Mouse (Mus musculus): ENCODE data around the gene Atp2a3.

Gene Atp2a3

GRCm38 (mm10) chr11:72954216-72954615 lies 6.8 kb upstream of the Atp2a3 start:
- DNase-seq (ENCODE audit: low read depth, low spot score) = no peak

- no peak for DNase-seq (ENCODE audit: low read depth, low spot score)
Measured at GRCm38 (mm10) chr11:72955339-72955974, 5.5 kb upstream of the Atp2a3 start.

- DNase-seq (ENCODE audit: low read depth, low spot score) = no peak
Measured at GRCm38 (mm10) chr11:72957318-72957717, 3.7 kb upstream of the Atp2a3 start.

- no peak for DNase-seq (ENCODE audit: low read depth, low spot score)
Measured at GRCm38 (mm10) chr11:72959924-72960679, 867 bp upstream of the Atp2a3 start.

GRCm38 (mm10) chr11:72960723-72961071 lies 272 bp upstream of the Atp2a3 start:
- DNase-seq (ENCODE audit: low read depth, low spot score) = no peak

- no peak for DNase-seq (ENCODE audit: low read depth, low spot score)
Measured at GRCm38 (mm10) chr11:72962378-72962777, 1.4 kb downstream of the Atp2a3 start.

- DNase-seq (ENCODE audit: low read depth, low spot score) = no peak
Measured at GRCm38 (mm10) chr11:72963058-72963788, 2.3 kb downstream of the Atp2a3 start.

- no peak for DNase-seq (ENCODE audit: low read depth, low spot score)
Measured at GRCm38 (mm10) chr11:72963789-72964294, 2.9 kb downstream of the Atp2a3 start.

GRCm38 (mm10) chr11:72974995-72975503 lies 14.1 kb downstream of the Atp2a3 start:
- no peak for DNase-seq (ENCODE audit: low read depth, low spot score)

GRCm38 (mm10) chr11:72982516-72982915 lies 21.5 kb downstream of the Atp2a3 start:
- no peak for DNase-seq (ENCODE audit: low read depth, low spot score)

GRCm38 (mm10) chr11:72983283-72983682 lies 22.3 kb downstream of the Atp2a3 start:
- DNase-seq (ENCODE audit: low read depth, low spot score) = no peak

GRCm38 (mm10) chr11:72986745-72987144 lies 25.8 kb downstream of the Atp2a3 start:
- no peak for DNase-seq (ENCODE audit: low read depth, low spot score)

- no peak for DNase-seq (ENCODE audit: low read depth, low spot score)
Measured at GRCm38 (mm10) chr11:72987234-72987633, 26.3 kb downstream of the Atp2a3 start.

GRCm38 (mm10) chr11:72987807-72988206 lies 26.8 kb downstream of the Atp2a3 start:
- no peak for DNase-seq (ENCODE audit: low read depth, low spot score)

- no peak for DNase-seq (ENCODE audit: low read depth, low spot score)
Measured at GRCm38 (mm10) chr11:72989044-72989443, 28.1 kb downstream of the Atp2a3 start.

GRCm38 (mm10) chr11:72990688-72991087 lies 29.7 kb downstream of the Atp2a3 start:
- no peak for DNase-seq (ENCODE audit: low read depth, low spot score)

GRCm38 (mm10) chr11:72991961-72992360 lies 31.0 kb downstream of the Atp2a3 start:
- no peak for DNase-seq (ENCODE audit: low read depth, low spot score)

- no peak for DNase-seq (ENCODE audit: low read depth, low spot score)
Measured at GRCm38 (mm10) chr11:72996346-72996745, 35.4 kb downstream of the Atp2a3 start.

GRCm38 (mm10) chr11:72996781-72997180 lies 35.8 kb downstream of the Atp2a3 start:
- no peak for DNase-seq (ENCODE audit: low read depth, low spot score)

GRCm38 (mm10) chr11:72997529-72998326 lies 36.8 kb downstream of the Atp2a3 start:
- no peak for DNase-seq (ENCODE audit: low read depth, low spot score)

- DNase-seq (ENCODE audit: low read depth, low spot score) = no peak
Measured at GRCm38 (mm10) chr11:72998771-72999170, 37.8 kb downstream of the Atp2a3 start, which contains the start of gene P2rx1. Gene P2rx1, plus strand, starts transcription at chr11:72999103.

Data from forelimb bud, embryonic 11.5 days (tissue).